Comparison of ENCODE assay signal across 13 mouse cellular contexts in genomic region chr16:36930231-36931136, GRCm38 (mm10). TPM values are rescaled to one million over a fixed set of nuclear protein-coding genes. Genes with fewer than 3 reads are reported as not detected.
DNase-seq lines count a peak whose midpoint lies in the region; ATAC-seq lines count a peak whose summit lies in the region.
"Had no signal": no experiment of that assay in that cellular context is flagged by ENCODE, and none has a peak within 500 bp of the region (broad histone marks: within the 10 kb centered on the region; RNA-seq: fewer than 3 reads in every experiment).

No protein-coding gene starts in this region.

- peak; percentile 64 for DNase-seq in adrenal gland, adult 8-10 months
- no peak for DNase-seq in adrenal gland, postnatal 25 days
- peak; percentile 41 for DNase-seq in lung, postnatal 36 days
- DNase-seq in lung, postnatal 10 days, result no peak
- no peak for DNase-seq in layer of hippocampus, postnatal 14 days (ENCODE audit: low spot score in 2 of 2)
- DNase-seq: cerebellum, adult 2 months; right cerebral cortex, postnatal 25 days had no signal

- ATAC-seq in granulocyte monocyte progenitor cell, adult 5-6 weeks (replicated peaks; ENCODE audit: poor library complexity, severe bottlenecking), result peak; percentile 45
- no peak for ATAC-seq in erythroid progenitor cell, adult 5-6 weeks (replicated peaks; ENCODE audit: low FRiP score, poor library complexity, severe bottlenecking)
- ATAC-seq: forebrain, embryonic 13.5 days; midbrain, embryonic 15.5 days had no signal

RNA-seq across cellular contexts. Expression of gene Hcls1, which starts 4.3 kb away (rescaled TPM):
- total RNA-seq in adrenal gland, adult 8-10 months (2022), result 10 to 100 TPM; 10.0 to 17.2 (median 13.7) TPM
- total RNA-seq in adrenal gland, postnatal 25 days (2021), result 6.5 and 10.5 TPM in 2 replicates
- total RNA-seq in granulocyte monocyte progenitor cell, adult 5-6 weeks (2014; fragmentation: Nextera tagmentation), result 61.8 and 73.6 TPM in 2 replicates
- total RNA-seq in granulocyte monocyte progenitor cell, adult 5-6 weeks (2017), result 110 and 125 TPM in 2 replicates
- 11.3 and 15.9 TPM in 2 replicates for total RNA-seq in erythroid progenitor cell, adult 5-6 weeks (2015; ENCODE audit: low replicate concordance)
- total RNA-seq in erythroid progenitor cell, adult 5-6 weeks (2017; ENCODE audit: low replicate concordance), result 32.9 and 38.5 TPM in 2 replicates
- 1 to 10 TPM; 4.5 to 4.8 TPM for total RNA-seq in layer of hippocampus, postnatal 14 days (2021)

RNA-seq across cellular contexts. Expression of gene Golgb1, which starts 55.5 kb away (rescaled TPM):
- total RNA-seq in adrenal gland, adult 8-10 months (2022), result 100 to 1,000 TPM; 104 to 125 (median 116) TPM
- total RNA-seq in adrenal gland, postnatal 25 days (2021), result 60.8 and 97.3 TPM in 2 replicates
- 31.5 and 39.4 TPM in 2 replicates for total RNA-seq in granulocyte monocyte progenitor cell, adult 5-6 weeks (2014; fragmentation: Nextera tagmentation)
- total RNA-seq in granulocyte monocyte progenitor cell, adult 5-6 weeks (2017), result 32.4 and 59.6 TPM in 2 replicates
- 17.6 and 22.3 TPM in 2 replicates for total RNA-seq in erythroid progenitor cell, adult 5-6 weeks (2015; ENCODE audit: low replicate concordance)
- total RNA-seq in erythroid progenitor cell, adult 5-6 weeks (2017; ENCODE audit: low replicate concordance), result 56.7 and 82.3 TPM in 2 replicates
- 10 to 100 TPM; 68.8 to 73.3 TPM for total RNA-seq in layer of hippocampus, postnatal 14 days (2021)

RNA-seq across cellular contexts. Expression of gene Eaf2, which starts 55.7 kb away (rescaled TPM):
- total RNA-seq in adrenal gland, adult 8-10 months (2022), result 1 to 10 TPM; 1.6 to 2.6 (median 2.1) TPM
- total RNA-seq in adrenal gland, postnatal 25 days (2021), result 1.4 and 1.6 TPM in 2 replicates
- total RNA-seq in granulocyte monocyte progenitor cell, adult 5-6 weeks (2014; fragmentation: Nextera tagmentation), result 2.8 TPM in 1 of 2 replicates, not detected in the other
- total RNA-seq in granulocyte monocyte progenitor cell, adult 5-6 weeks (2017), result not detected in 2 replicates
- total RNA-seq in erythroid progenitor cell, adult 5-6 weeks (2015; ENCODE audit: low replicate concordance), result 11.9 TPM in 1 of 2 replicates, not detected in the other
- 0.77 TPM in 1 of 2 replicates, not detected in the other for total RNA-seq in erythroid progenitor cell, adult 5-6 weeks (2017; ENCODE audit: low replicate concordance)
- total RNA-seq in layer of hippocampus, postnatal 14 days (2021), result 1 to 10 TPM; 1.5 to 3.0 TPM
- total RNA-seq: hematopoietic stem cell, adult 5-6 weeks had no signal

RNA-seq across cellular contexts. Expression of gene Fbxo40, which starts 59.8 kb away (rescaled TPM):
- under 1 TPM; 0.06 to 0.38 (median 0.31) TPM for total RNA-seq in adrenal gland, adult 8-10 months (2022)
- total RNA-seq in adrenal gland, postnatal 25 days (2021), result 0.15 TPM in 1 of 2 replicates, not detected in the other
- total RNA-seq in granulocyte monocyte progenitor cell, adult 5-6 weeks (2014; fragmentation: Nextera tagmentation), result 0.19 and 0.28 TPM in 2 replicates
- total RNA-seq in granulocyte monocyte progenitor cell, adult 5-6 weeks (2017), result 0.31 and 0.47 TPM in 2 replicates
- not detected in 2 replicates for total RNA-seq in erythroid progenitor cell, adult 5-6 weeks (2015; ENCODE audit: low replicate concordance)
- not detected in 2 replicates for total RNA-seq in erythroid progenitor cell, adult 5-6 weeks (2017; ENCODE audit: low replicate concordance)
- under 1 TPM in 1 of 2 experiments, not detected in 1; 0.33 TPM for total RNA-seq in layer of hippocampus, postnatal 14 days (2021)
- total RNA-seq: layer of hippocampus, adult 2 months had no signal

Comparison
In these comparisons a context has a peak if more than half of its experiments do, and no peak if none do; other contexts are left out.
1. DNase-seq: peak in adrenal gland, adult 8-10 months (single experiment) and lung, postnatal 36 days (single experiment); none in adrenal gland, postnatal 25 days (single experiment), lung, postnatal 10 days (single experiment) and layer of hippocampus, postnatal 14 days (0 of 2).